Mouse (Mus musculus) common myeloid progenitor, adult 5-6 weeks (primary cell): ENCODE measurements around the gene Vgll4. TPM values are rescaled to one million over a fixed set of nuclear protein-coding genes. Genes with fewer than 3 reads are reported as not detected.

ENCODE experiments used
- ATAC-seq: replicated peaks from 2 replicates; pipeline ENCODE4 v1.8.0; 2016; ENCODE audit warnings: low read depth, mild to moderate bottlenecking, moderate TSS enrichment, inconsistent platforms; ENCODE audit not compliant: poor library complexity, severe bottlenecking
- total RNA-seq: library from RNA; stranded (forward); fragments of 200-1000, 187-1606 nt; gene quantifications from 2 replicates; pipeline ENCODE4 v1.2.3, GENCODE M21; 2017

Gene Vgll4
- total RNA-seq, 1 experiment from 2014 or later: 40.6 TPM

- no peak for ATAC-seq
Observed at GRCm38 (mm10) chr6:114976915-114977419, 7.2 kb upstream of the Vgll4 start.

GRCm38 (mm10) chr6:114974331-114974730 is 4.5 kb upstream of the Vgll4 start:
- no peak for ATAC-seq

- no peak for ATAC-seq
Observed at GRCm38 (mm10) chr6:114972988-114973387, 3.2 kb upstream of the Vgll4 start.

- ATAC-seq: no peak
Observed at GRCm38 (mm10) chr6:114970895-114971294, 1.1 kb upstream of the Vgll4 start.

- ATAC-seq: no peak; the same call in 1 of the 2 replicates
Observed at GRCm38 (mm10) chr6:114970386-114970785, 592 bp upstream of the Vgll4 start.

GRCm38 (mm10) chr6:114968361-114969212 is 1.2 kb downstream of the Vgll4 start:
- peak; percentile 17 for ATAC-seq

DNA sequence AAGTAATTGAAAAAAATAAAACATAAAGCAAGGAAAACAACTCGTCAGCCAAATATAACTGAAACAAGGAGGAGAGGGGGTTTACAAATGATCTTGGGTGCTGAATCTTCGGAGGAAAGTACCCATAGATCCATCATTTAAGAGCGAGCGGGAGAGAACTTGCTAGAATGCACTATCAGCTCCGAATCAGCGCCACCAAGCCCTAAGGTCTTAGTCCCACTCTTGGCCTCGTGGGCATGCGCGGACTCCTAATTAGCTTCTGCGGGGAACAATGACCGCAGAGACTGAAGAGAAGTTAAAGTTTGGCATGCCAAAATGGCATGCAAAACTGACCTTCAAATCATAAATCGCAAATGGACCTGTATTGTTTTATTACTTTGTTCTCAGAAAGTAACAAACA is 2.2 kb downstream of the Vgll4 start:
- no peak for ATAC-seq

DNA sequence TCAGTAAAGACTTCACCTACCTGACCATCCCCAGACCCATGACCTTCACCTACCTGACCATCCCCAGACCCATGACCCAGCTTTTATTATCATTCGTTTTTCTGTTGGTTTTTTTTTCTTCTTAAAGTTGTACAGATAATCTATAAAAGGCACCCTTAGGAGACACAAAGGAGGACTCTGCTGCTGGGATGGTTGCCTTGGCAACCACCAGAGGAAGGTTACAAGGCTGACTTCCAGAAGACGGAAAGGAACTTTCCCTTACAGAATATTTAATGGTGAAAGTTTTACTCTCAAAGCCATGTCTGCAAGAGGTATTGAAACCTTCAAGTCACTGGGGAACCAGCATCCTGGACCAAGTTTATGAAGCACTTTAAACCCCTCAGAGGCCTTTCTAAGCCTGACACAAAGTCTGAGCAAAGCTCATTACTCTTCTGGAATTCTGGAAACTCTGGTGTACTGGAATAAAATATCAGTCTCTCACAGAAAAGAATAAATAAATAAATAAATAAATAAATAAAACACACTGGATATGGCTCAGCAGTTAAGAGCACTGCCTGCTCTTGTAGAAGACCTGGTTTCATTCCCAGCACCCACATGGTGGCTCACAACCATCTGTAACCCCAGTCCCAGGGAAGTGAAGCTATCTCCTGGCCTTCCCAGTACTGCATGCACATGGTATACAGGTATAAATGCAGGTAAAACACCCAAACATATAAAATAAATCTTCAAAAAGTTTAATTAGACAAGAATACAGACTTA is 3.2 kb downstream of the Vgll4 start:
- no peak for ATAC-seq

DNA sequence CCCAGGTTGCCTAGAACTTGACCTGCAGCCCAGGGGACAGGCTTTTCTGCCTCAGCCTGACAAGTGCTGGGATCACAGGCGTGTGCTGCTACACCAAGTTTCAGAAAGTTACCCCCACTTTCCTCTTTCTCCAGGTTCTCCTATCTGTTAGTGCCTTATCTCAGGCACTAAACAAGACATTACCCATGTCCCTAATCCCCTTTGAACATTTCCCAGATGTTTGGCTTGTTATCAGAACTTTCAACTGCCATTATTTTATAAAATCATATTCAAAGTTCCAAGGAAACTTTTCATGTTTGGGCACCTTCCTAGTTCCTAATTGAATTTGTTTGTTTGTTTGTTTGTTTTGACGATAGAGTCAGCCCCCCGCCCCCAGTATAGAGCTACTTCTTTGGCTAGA is 4.0 kb downstream of the Vgll4 start:
- ATAC-seq: no peak

DNA sequence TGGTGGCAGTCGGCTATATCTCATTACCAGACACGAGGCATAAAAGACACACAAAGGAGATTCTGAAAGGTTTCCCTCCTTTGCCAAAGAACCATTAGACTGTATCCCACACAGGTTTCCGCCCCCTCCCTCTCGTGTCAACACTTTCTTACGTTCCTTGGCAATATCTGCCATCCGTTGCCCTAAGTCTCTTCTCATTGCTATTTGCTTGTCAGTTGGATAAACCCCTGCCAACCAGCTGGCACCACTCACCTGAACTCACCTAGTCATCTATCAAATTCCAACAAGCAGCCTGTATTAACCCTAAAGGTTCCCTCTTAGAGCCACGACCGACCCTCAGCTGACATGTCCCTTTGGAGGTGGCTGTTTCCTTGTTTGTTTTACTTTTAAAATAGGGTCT is 4.4 kb downstream of the Vgll4 start:
- no peak for ATAC-seq

DNA sequence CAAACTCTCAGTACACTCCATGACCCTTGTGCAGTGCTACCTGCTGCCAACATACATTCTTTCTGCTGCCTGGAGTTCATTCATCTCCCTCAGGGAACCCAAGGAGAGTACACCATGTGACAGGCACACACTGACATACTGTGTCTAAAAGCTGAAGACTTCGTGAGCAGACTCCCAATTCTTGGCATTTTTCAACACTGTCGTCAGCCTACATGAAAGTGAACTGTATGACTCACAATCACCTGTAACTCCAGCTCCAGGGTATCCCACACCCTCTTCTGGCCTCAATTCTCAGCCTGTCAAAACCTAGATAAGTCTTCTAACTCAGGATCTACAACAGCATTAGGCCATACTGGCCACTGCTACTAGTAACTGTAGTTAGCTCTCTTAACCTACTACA is 5.6 kb downstream of the Vgll4 start:
- ATAC-seq: no peak

DNA sequence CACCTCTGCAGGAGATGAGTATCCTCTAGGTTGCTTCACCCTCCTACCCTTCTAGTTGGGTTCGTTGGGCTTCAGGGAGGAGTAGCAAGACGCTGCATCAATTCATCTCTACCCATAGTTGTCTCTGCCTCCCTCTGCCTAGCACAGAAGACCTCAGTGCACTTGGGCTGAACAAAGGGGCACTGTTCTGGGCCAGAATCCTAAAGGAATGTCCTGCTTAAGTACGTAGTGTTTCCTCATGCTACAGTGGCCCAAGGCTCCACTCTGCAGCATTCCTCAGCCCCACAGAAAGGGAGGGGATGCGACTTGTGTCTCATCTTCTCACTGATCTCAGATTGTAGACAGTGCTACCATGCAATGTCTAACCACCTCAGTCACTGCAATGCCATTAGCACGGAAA is 6.2 kb downstream of the Vgll4 start:
- no peak for ATAC-seq

DNA sequence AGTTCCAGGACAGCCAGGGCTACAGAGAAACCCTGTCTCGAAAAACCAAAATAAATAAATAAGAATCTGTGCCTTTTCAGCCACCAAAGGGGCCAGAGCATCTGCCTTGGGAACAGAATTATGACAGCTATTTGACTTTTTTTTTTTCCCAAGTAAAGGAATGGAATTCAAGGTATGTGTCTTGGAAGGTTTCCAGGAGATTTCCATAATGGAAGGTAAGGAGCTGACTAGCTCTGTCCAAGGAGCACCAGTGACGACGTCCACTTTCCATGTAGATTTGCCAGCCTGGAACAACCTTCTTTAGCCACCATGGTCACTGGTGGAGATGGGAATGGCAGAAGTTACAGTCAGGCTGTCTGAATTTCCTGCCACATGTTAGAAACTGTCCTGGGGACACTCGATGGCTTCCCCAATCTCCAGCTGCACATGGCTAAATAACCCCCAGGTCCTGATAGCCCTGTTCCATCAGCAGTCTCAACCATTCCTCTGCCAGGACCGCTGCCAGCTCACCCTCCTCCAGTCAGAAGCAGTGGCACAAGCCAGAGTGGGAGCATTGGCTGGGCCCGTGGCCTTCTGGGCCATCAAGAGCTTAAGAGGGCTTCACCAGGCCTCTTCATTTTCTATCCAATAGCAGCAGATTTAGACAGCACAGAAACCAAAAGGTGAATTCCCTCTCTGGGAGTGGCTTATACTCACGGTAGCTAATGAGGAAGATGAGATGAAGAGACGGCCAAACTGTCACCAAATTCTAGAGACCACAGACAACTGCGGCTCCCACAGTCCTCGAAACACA is 8.3 kb downstream of the Vgll4 start:
- no peak for ATAC-seq

GRCm38 (mm10) chr6:114959012-114959398 is 10.8 kb downstream of the Vgll4 start:
- ATAC-seq: no peak

- no peak for ATAC-seq
Observed at GRCm38 (mm10) chr6:114958249-114959011, 11.4 kb downstream of the Vgll4 start.

DNA sequence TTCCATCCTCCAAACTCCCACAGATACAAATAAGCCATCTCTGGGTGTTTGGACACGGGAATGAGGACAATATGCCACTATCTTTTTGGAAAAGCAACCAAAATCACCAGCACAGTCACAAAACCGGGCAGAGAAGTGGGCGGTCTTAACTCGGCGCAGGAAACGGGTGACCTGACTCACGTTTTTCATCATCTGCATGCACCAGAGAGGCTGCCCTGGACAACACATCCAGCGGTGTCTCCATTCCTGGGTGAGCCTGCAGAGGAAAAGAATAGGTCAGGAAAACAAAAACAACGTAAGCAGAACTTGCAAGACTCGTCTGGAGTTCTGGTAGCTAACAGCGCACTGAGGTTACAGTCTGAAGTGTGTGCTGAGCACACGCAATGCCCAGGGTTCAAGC is 12.0 kb downstream of the Vgll4 start:
- ATAC-seq: no peak

DNA sequence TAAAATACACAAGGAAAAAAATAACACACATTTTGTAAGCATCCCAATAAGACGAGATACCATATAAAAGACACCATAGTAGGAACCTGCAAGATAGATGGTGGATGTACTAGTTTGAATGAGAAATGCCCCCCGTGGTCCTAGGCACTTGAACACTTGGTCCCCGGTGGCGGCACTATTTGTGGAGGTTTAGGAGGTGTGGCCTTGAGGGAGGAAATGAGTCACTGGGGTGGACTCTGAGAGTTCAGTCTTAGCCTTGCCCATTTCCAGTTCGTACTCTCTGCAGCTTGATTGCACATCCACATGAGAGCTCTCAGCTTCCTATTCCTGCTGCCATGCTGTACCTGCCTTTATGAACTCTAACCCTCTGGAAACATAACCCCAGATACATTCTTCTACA is 15.3 kb downstream of the Vgll4 start:
- ATAC-seq: no peak

- ATAC-seq: no peak
Observed at GRCm38 (mm10) chr6:114953601-114954000, 16.2 kb downstream of the Vgll4 start.

DNA sequence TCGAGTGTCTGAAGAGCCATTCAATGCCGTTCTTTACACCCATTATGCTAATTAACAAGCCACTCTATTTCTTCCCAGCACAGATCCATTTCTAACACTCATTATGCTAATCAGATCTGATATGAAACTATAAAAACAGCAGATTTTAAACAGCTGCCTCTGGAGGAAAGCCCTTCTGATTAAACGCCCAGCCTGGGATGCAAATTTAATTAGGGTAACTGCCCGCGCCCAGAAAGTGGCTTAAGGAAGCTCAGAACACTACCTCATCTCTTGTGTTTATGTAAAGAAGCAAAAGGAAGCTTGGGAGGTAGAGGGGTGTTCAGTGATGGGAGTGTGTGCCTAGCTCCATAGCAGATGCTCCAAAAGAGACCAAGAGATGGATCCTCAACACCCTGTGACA is 17.4 kb downstream of the Vgll4 start:
- ATAC-seq: no peak
